Mouse (Mus musculus) heart, adult 2 months (tissue): Measurements from ENCODE around the gene Pde4b.

Experiments
- CTCF ChIP-seq: fragments of 200-600 bp; IDR thresholded peaks from 2 replicates; pipeline ENCODE4 v1.8.1; 2022; ENCODE audit warnings: antibody characterized with exemption, mild to moderate bottlenecking, moderate library complexity
- EP300 ChIP-seq: fragments of 200-500 bp; IDR thresholded peaks from 2 replicates; pipeline ENCODE4 v1.6.1; 2011; ENCODE audit warnings: low read depth, low read length, control low read depth; ENCODE audit not compliant: insufficient read depth
- POLR2A ChIP-seq: fragments of 200-500 bp; IDR thresholded peaks from 2 replicates; pipeline ENCODE4 v1.6.1; 2011; ENCODE audit warnings: mild to moderate bottlenecking, low read depth, low read length, control low read depth; ENCODE audit not compliant: insufficient read depth

- TF ChIP-seq CTCF, result no peak
- TF ChIP-seq POLR2A, result no peak
- TF ChIP-seq EP300, result no peak
Observed at GRCm38 (mm10) chr4:102545226-102545625, 457.9 kb downstream of the Pde4b start.
